Mouse (Mus musculus): Measurements from ENCODE around the gene Tefm. TPM values are rescaled to one million over a fixed set of nuclear protein-coding genes. Genes with fewer than 3 reads are reported as not detected.
"Not testable (repeated sequence)": the region's sequence is repeated elsewhere in the genome, so short reads cannot be mapped to it uniquely, and the experiment has no call there.

The Tefm gene
- polyA plus RNA-seq, 1 experiment from 2014 or later = 22.0 TPM

- no peaks in the 10 kb centered on the region for H3K36me3 ChIP-seq (ENCODE audit: control insufficient read depth, insufficient read depth, low read length)
- H3K4me1 ChIP-seq (ENCODE audit: control insufficient read depth, insufficient read depth, low read depth, low read length) = peaks cover 5% of the 10 kb centered on the region; the same call in 1 of the 2 replicates
- H3K9me3 ChIP-seq (ENCODE audit: control insufficient read depth, low read length) = no peaks in the 10 kb centered on the region; the same call in 1 of the 2 replicates
- no peak overlapping the region for H3K4me2 ChIP-seq (ENCODE audit: low read length)
- no peak overlapping the region for H3K4me3 ChIP-seq (ENCODE audit: low read length)
- H3K27ac ChIP-seq (ENCODE audit: low read depth, low read length) = no peak overlapping the region
- WGBS = 59% methylated on average over 2 of the region's 2 CpGs
- H3K9ac ChIP-seq (ENCODE audit: low read depth, low read length) = no peak overlapping the region
- peaks cover 22% of the 10 kb centered on the region for H3K27me3 ChIP-seq (replicated peaks; ENCODE audit: control insufficient read depth, insufficient read depth, low read length)
- no peak for ATAC-seq
These were observed 9.6 kb upstream of the Tefm start for GRCm38 (mm10) chr11:80151541-80151940.

- Histone ChIP-seq H3K36me3 (ENCODE audit: control insufficient read depth, insufficient read depth, low read length) (no peaks in the 10 kb centered on the region), H3K27ac (ENCODE audit: low read depth, low read length) (no peak overlapping the region), H3K9ac (ENCODE audit: low read depth, low read length) (no peak overlapping the region), H3K9me3 (ENCODE audit: control insufficient read depth, low read length) (no peaks in the 10 kb centered on the region; the same call in 1 of the 2 replicates), H3K4me3 (ENCODE audit: low read length) (no peak overlapping the region), H3K4me2 (ENCODE audit: low read length) (no peak overlapping the region), H3K27me3 (replicated peaks; ENCODE audit: control insufficient read depth, insufficient read depth, low read length) (peaks cover 20% of the 10 kb centered on the region), H3K4me1 (ENCODE audit: control insufficient read depth, insufficient read depth, low read depth, low read length) (peaks cover 5% of the 10 kb centered on the region; the same call in 1 of the 2 replicates)
- no peak for ATAC-seq
- 84% methylated on average over 5 of the region's 5 CpGs for WGBS
These were observed 8.6 kb upstream of the Tefm start for GRCm38 (mm10) chr11:80150566-80150965.

DNA sequence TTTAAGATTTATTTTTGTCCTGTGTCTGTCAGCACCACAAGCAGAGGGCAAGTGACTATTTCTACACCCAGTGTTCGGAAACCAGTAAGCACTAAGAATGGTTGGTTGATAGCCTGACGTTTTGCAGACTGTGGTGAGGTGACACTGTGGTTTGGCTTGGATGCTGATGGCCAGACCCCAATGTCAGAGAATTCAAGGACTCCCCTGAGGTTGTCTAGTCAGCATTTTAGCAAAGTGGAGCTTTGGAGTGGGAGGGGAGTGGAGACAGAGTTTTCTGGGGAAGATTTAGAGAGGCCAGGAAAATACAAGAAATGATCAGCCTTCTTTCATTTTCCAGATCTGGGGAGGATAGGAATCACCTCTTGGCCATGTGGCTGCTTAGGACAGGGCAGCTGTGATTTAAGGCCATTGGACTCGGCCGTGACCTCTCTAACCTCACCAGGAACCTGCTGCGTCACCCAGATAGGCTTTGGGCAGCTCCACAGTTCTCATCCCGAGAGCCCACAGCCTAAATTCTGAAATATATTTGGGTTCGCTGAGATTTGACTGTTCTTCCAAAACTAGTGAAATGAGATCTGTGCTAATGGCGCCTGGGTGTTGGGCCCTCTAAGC is 7.5 kb upstream of the Tefm start:
- WGBS = 92% methylated on average over 8 of the region's 8 CpGs
- H3K36me3 ChIP-seq (ENCODE audit: control insufficient read depth, insufficient read depth, low read length) = no peaks in the 10 kb centered on the region
- no peak overlapping the region for H3K4me3 ChIP-seq (ENCODE audit: low read length)
- ATAC-seq = no peak
- no peak overlapping the region for H3K9ac ChIP-seq (ENCODE audit: low read depth, low read length)
- H3K27ac ChIP-seq (ENCODE audit: low read depth, low read length) = no peak overlapping the region
- H3K9me3 ChIP-seq (ENCODE audit: control insufficient read depth, low read length) = no peaks in the 10 kb centered on the region; the same call in 1 of the 2 replicates
- H3K27me3 ChIP-seq (replicated peaks; ENCODE audit: control insufficient read depth, insufficient read depth, low read length) = peaks cover 12% of the 10 kb centered on the region
- H3K4me2 ChIP-seq (ENCODE audit: low read length) = no peak overlapping the region
- H3K4me1 ChIP-seq (ENCODE audit: control insufficient read depth, insufficient read depth, low read depth, low read length) = peaks cover 5% of the 10 kb centered on the region; the same call in 1 of the 2 replicates

GRCm38 (mm10) chr11:80148974-80149373 is 7.0 kb upstream of the Tefm start:
- not testable (repeated sequence) for H3K4me2 ChIP-seq (ENCODE audit: low read length); H3K36me3 ChIP-seq (ENCODE audit: control insufficient read depth, insufficient read depth, low read length); H3K4me3 ChIP-seq (ENCODE audit: low read length); H3K4me1 ChIP-seq (ENCODE audit: control insufficient read depth, insufficient read depth, low read depth, low read length); H3K27ac ChIP-seq (ENCODE audit: low read depth, low read length); ATAC-seq; H3K9ac ChIP-seq (ENCODE audit: low read depth, low read length); H3K27me3 ChIP-seq (replicated peaks; ENCODE audit: control insufficient read depth, insufficient read depth, low read length); H3K9me3 ChIP-seq (ENCODE audit: control insufficient read depth, low read length)
- 78% methylated on average over 2 of the region's 4 CpGs for WGBS

GRCm38 (mm10) chr11:80148313-80148712 is 6.3 kb upstream of the Tefm start:
- WGBS = 64% methylated on average over 1 of the region's 1 CpGs
- H3K4me3 ChIP-seq (ENCODE audit: low read length) = no peak overlapping the region

GRCm38 (mm10) chr11:80147748-80148147 is 5.8 kb upstream of the Tefm start:
- Histone ChIP-seq H3K27ac (ENCODE audit: low read depth, low read length) (no peak overlapping the region), H3K4me3 (ENCODE audit: low read length) (no peak overlapping the region), H3K36me3 (ENCODE audit: control insufficient read depth, insufficient read depth, low read length) (no peaks in the 10 kb centered on the region), H3K27me3 (replicated peaks; ENCODE audit: control insufficient read depth, insufficient read depth, low read length) (no peaks in the 10 kb centered on the region), H3K4me1 (ENCODE audit: control insufficient read depth, insufficient read depth, low read depth, low read length) (peaks cover 3% of the 10 kb centered on the region), H3K9me3 (ENCODE audit: control insufficient read depth, low read length) (no peaks in the 10 kb centered on the region), H3K9ac (ENCODE audit: low read depth, low read length) (no peak overlapping the region), H3K4me2 (ENCODE audit: low read length) (no peak overlapping the region)
- 78% methylated on average over 6 of the region's 6 CpGs for WGBS
- no peak for ATAC-seq

More at GRCm38 (mm10) chr11:80148313-80148712, 6.3 kb upstream of the Tefm start:
- Histone ChIP-seq H3K27ac (ENCODE audit: low read depth, low read length) (no peak overlapping the region), H3K27me3 (replicated peaks; ENCODE audit: control insufficient read depth, insufficient read depth, low read length) (peaks cover 2% of the 10 kb centered on the region; the same call in 1 of the 2 replicates), H3K9ac (ENCODE audit: low read depth, low read length) (no peak overlapping the region), H3K36me3 (ENCODE audit: control insufficient read depth, insufficient read depth, low read length) (no peaks in the 10 kb centered on the region), H3K4me2 (ENCODE audit: low read length) (no peak overlapping the region), H3K4me1 (ENCODE audit: control insufficient read depth, insufficient read depth, low read depth, low read length) (no peaks in the 10 kb centered on the region), H3K9me3 (ENCODE audit: control insufficient read depth, low read length) (no peaks in the 10 kb centered on the region)
- no peak for ATAC-seq

DNA sequence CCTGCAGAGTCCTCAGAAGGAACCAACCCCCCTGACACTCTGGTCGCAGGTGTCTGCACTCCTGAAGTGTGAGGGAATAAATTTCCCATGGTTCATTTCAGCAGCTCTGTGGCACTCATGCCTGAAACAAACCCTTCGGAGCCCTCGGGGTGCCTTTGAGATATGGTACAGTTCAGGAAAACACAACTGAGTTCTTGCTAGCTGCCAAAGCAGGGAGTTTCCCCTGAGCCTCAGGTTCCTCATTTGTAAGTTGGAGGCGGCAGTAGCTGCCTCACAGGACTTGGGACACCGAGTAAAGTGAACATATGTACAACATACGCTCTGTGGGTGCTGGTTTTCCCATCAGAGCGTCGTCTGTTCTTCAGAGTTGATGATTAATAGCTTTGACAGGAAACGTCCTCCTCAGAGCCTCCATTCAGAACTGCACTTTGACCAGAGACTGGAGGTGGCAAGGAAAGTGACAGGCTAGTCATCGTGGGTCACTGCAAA is 3.9 kb upstream of the Tefm start:
- 59% methylated on average over 10 of the region's 10 CpGs for WGBS
- H3K36me3 ChIP-seq (ENCODE audit: control insufficient read depth, insufficient read depth, low read length) = no peaks in the 10 kb centered on the region

DNA sequence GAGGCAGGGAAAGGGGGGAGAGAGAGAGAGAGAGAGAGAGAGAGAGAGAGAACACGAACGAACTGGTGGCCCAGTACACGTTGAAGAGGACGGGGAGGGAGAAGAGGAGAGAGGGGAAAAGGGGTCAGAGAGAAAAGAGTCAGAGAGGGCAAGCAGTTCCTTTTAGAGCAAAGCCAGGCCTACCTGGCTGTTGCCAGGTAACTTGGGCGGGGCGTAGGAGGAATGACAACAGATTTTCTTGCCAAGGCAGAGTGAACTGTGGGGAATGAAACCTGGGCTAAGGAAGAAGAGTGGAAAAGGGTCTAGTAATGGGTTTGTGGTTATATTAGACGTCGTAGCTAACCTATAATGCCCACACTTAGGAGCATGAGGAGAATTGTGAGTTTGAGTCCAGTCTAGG is 897 bp upstream of the Tefm start:
- 48% methylated on average over 8 of the region's 8 CpGs for WGBS
- peak overlapping the region; percentile 72 for H3K4me2 ChIP-seq (ENCODE audit: low read length)
- ATAC-seq = no peak
- peaks cover 3% of the 10 kb centered on the region; the same call in 1 of the 2 replicates for H3K36me3 ChIP-seq (ENCODE audit: control insufficient read depth, insufficient read depth, low read length)
- no peak overlapping the region for H3K27ac ChIP-seq (ENCODE audit: low read depth, low read length)
- H3K4me3 ChIP-seq (ENCODE audit: low read length) = peak overlapping the region; percentile 58; the same call in 1 of the 2 replicates
- H3K9me3 ChIP-seq (ENCODE audit: control insufficient read depth, low read length) = no peaks in the 10 kb centered on the region
- H3K27me3 ChIP-seq (replicated peaks; ENCODE audit: control insufficient read depth, insufficient read depth, low read length) = no peaks in the 10 kb centered on the region
- peaks cover 10% of the 10 kb centered on the region for H3K4me1 ChIP-seq (ENCODE audit: control insufficient read depth, insufficient read depth, low read depth, low read length)
- H3K9ac ChIP-seq (ENCODE audit: low read depth, low read length) = no peak overlapping the region

More for the DNA sequence above, 3.9 kb upstream of the Tefm start:
- Histone ChIP-seq H3K9me3 (ENCODE audit: control insufficient read depth, low read length) (no peaks in the 10 kb centered on the region), H3K4me3 (ENCODE audit: low read length) (no peak overlapping the region), H3K4me2 (ENCODE audit: low read length) (no peak overlapping the region), H3K9ac (ENCODE audit: low read depth, low read length) (no peak overlapping the region), H3K27me3 (replicated peaks; ENCODE audit: control insufficient read depth, insufficient read depth, low read length) (no peaks in the 10 kb centered on the region), H3K27ac (ENCODE audit: low read depth, low read length) (no peak overlapping the region), H3K4me1 (ENCODE audit: control insufficient read depth, insufficient read depth, low read depth, low read length) (peaks cover 10% of the 10 kb centered on the region)
- no peak for ATAC-seq

DNA sequence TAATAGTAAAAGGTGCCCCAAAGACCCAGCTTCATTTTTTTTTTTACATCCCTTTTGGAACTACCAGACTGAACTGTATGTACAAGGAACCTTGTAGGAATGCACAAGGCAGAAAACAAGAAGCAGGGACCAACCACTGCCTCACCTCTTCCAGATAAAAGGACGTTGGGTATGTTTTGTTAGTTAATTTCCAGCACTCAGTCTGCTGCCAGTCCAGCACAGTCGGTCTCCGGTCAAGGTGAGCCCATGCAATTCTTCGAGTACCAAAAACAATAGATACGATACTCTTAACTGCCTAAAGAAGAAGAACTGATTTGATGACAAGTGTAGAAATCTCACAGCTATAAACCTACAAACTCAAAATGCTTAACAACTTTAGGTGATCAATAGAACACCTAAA is 4.2 kb downstream of the Tefm start:
- Histone ChIP-seq H3K27me3 (replicated peaks; ENCODE audit: control insufficient read depth, insufficient read depth, low read length) (no peaks in the 10 kb centered on the region), H3K9ac (ENCODE audit: low read depth, low read length) (no peak overlapping the region), H3K4me2 (ENCODE audit: low read length) (no peak overlapping the region), H3K4me3 (ENCODE audit: low read length) (no peak overlapping the region), H3K4me1 (ENCODE audit: control insufficient read depth, insufficient read depth, low read depth, low read length) (peaks cover 7% of the 10 kb centered on the region), H3K27ac (ENCODE audit: low read depth, low read length) (no peak overlapping the region), H3K9me3 (ENCODE audit: control insufficient read depth, low read length) (no peaks in the 10 kb centered on the region), H3K36me3 (ENCODE audit: control insufficient read depth, insufficient read depth, low read length) (peaks cover 10% of the 10 kb centered on the region; the same call in 1 of the 2 replicates)
- no peak for ATAC-seq
- 92% methylated on average over 5 of the region's 5 CpGs for whole genome bisulfite sequencing
